Comparison of ENCODE assay signal across 8 mouse cellular contexts in the genomic region with DNA sequence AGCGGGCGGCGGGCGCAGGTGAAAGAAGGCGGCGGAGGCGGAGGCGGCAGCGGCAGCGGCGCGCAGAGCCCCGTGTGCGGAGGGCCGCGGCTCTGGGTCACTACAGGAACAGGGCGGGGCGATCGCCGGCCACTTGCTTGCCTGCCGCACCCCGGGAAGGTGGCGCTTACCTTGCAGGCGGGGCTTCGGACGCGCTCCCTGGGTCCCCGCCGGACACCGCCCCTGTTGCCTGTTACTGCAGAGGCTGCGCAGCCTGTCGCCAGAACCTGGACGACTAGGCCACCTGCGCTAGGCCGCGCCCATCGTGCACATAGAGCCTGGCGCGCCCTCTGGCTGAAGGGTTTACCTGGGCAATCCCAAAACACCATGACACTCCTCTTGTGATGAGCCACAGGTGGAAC. TPM values are rescaled to one million over a fixed set of nuclear protein-coding genes. Genes with fewer than 3 reads are reported as not detected.
A peak's percentile ranks its signal among the peaks of the same experiment; 100 is the strongest.
DNase-seq lines count a peak whose midpoint lies in the region; ATAC-seq and TF ChIP-seq lines count a peak whose summit lies in the region.

A gene (minus strand): TSS at position 21 of the 401 bp plus-strand sequence.

- 2% methylated on average over 39 of the region's 39 CpGs for WGBS in stomach, postnatal 0 days

- peak within 1 kb of the TSS; percentile 66 for H3K4me2 ChIP-seq in stomach, postnatal 0 days (replicated peaks; ENCODE audit: low read depth)

- peak; percentile 88 for ATAC-seq in stomach, postnatal 0 days (ENCODE audit: low FRiP score, low TSS enrichment)

- TF ChIP-seq CTCF in stomach, postnatal 0 days (IDR thresholded peaks at IDR 0.05; ENCODE audit: low read depth) = peak; percentile 77

- H3K27ac ChIP-seq in stomach, postnatal 0 days (replicated peaks) = peak within 1 kb of the TSS; percentile 85

- peak within 1 kb of the TSS; percentile 89 for H3K4me3 ChIP-seq in megakaryocyte, embryonic 14.5 days (replicated peaks)
- H3K4me3 ChIP-seq in stomach, postnatal 0 days (ENCODE audit: low read depth, low read length) = peak within 1 kb of the TSS; percentile 53

- TF ChIP-seq EP300 in stomach, postnatal 0 days (optimal IDR thresholded peaks at IDR 0.05) = no peak

- no peaks in the 10 kb centered on the region for H3K9me3 ChIP-seq in megakaryocyte, embryonic 14.5 days
- H3K9me3 ChIP-seq in stomach, postnatal 0 days (ENCODE audit: control insufficient read depth, low read length) = no peaks in the 10 kb centered on the region

- peaks cover 29% of the 10 kb centered on the region for H3K4me1 ChIP-seq in megakaryocyte, embryonic 14.5 days
- peaks cover 7% of the 10 kb centered on the region for H3K4me1 ChIP-seq in stomach, postnatal 0 days (replicated peaks; ENCODE audit: control insufficient read depth, insufficient read depth)

- H3K9ac ChIP-seq in stomach, postnatal 0 days (ENCODE audit: low read length) = peak within 1 kb of the TSS; percentile 69

- intact Hi-C loops in heart, postnatal 14 days (cut with DNase I) = no loop called here

- no peaks in the 10 kb centered on the region for H3K36me3 ChIP-seq in megakaryocyte, embryonic 14.5 days (replicated peaks; ENCODE audit: low read length)
- no peaks in the 10 kb centered on the region for H3K36me3 ChIP-seq in stomach, postnatal 0 days (ENCODE audit: control insufficient read depth, insufficient read depth, low read length)

- DNase-seq in heart, adult 11 months = peak; percentile 98
- no peak for DNase-seq in heart, adult 8-10 months (ENCODE audit: low spot score)
- peak; percentile 35 for DNase-seq in embryo, embryonic 9.5 days (ENCODE audit: extremely low spot score)
- DNase-seq in heart, postnatal 14 days = peak; percentile 43 to 50
- peak; percentile 91 for DNase-seq in kidney, postnatal 36 days
- peak; percentile 96 for DNase-seq in stomach, postnatal 0 days (ENCODE audit: low spot score)
- no peak for DNase-seq in layer of hippocampus, postnatal 25 days (ENCODE audit: extremely low spot score in 1 of 2, low spot score in 1 of 2)

- peaks cover 95% of the 10 kb centered on the region for H3K27me3 ChIP-seq in megakaryocyte, embryonic 14.5 days (replicated peaks)
- no peaks in the 10 kb centered on the region; the same call in 1 of the 2 replicates for H3K27me3 ChIP-seq in stomach, postnatal 0 days (ENCODE audit: control insufficient read depth, insufficient read depth, low read length)

RNA-seq across cellular contexts. Expression of the gene that starts here (rescaled TPM):
- total RNA-seq in heart, adult 8-10 months (2022) = 10 to 100 TPM in 1 of 4 experiments, 1 to 10 TPM in 3; 6.3 to 10.6 (median 8.1) TPM
- 1 to 10 TPM; 3.3 to 3.9 TPM for total RNA-seq in heart, postnatal 14 days (2021)
- polyA plus RNA-seq in megakaryocyte, embryonic 14.5 days (2012; ENCODE audit: insufficient read depth, low replicate concordance) = not detected in 2 replicates
- polyA plus RNA-seq in stomach, postnatal 0 days (2015; fragmentation: Nextera tagmentation; extraction: Ambion mirVana) = 61.5 and 66.2 TPM in 2 replicates
- total RNA-seq in layer of hippocampus, postnatal 25 days (2021) = 1 to 10 TPM; 1.3 to 1.6 TPM

Comparison
In these comparisons a context has a peak if more than half of its experiments do, and no peak if none do; other contexts are left out.
1. RNA of the gene that starts here (polyA plus RNA-seq): 61.5 to 66.2 TPM in stomach, postnatal 0 days; not detected in megakaryocyte, embryonic 14.5 days; every median in the first group is over 10 times any median in the second.
2. DNase-seq: peak in heart, adult 11 months (single experiment), embryo, embryonic 9.5 days (single experiment), heart, postnatal 14 days (2 of 2), kidney, postnatal 36 days (2 of 2) and stomach, postnatal 0 days (single experiment); none in heart, adult 8-10 months (single experiment) and layer of hippocampus, postnatal 25 days (0 of 2).